Mouse (Mus musculus) MEL (cell line): ENCODE measurements around the gene Dab2.

ENCODE experiments used
- CTCF ChIP-seq, 3 experiments: IDR thresholded peaks in 2 of 3; conservative IDR thresholded peaks in 1 of 3; 2 replicates each; pipeline ENCODE4 v1.5.1; 2011 to 2012; ENCODE audit warnings: low read length in 3 of 3, low read depth in 2 of 3, mild to moderate bottlenecking in 2 of 3, improper control_type of control experiment in 1 of 3, inconsistent platforms in 1 of 3, mixed read lengths in 1 of 3, moderate library complexity in 1 of 3; ENCODE audit not compliant: control insufficient read depth in 1 of 3, insufficient read depth in 1 of 3, poor library complexity in 1 of 3, severe bottlenecking in 1 of 3
- E2F4 ChIP-seq: IDR thresholded peaks from 2 replicates; pipeline ENCODE4 v1.6.1; 2011; ENCODE audit warnings: low read depth, low read length, improper control_type of control experiment, borderline replicate concordance
- POLR2A ChIP-seq, 2 experiments: IDR thresholded peaks; 2 replicates each; pipeline ENCODE4 v1.6.1; 2011 to 2012; ENCODE audit warnings: low read length in 2 of 2, mild to moderate bottlenecking in 2 of 2, control low read depth in 1 of 2, improper control_type of control experiment in 1 of 2, low read depth in 1 of 2, moderate library complexity in 1 of 2; ENCODE audit not compliant: control insufficient read depth in 1 of 2, insufficient read depth in 1 of 2, poor library complexity in 1 of 2
- ZNF384 ChIP-seq: IDR thresholded peaks from 2 replicates; pipeline ENCODE4 v1.6.1; 2012; ENCODE audit warnings: low read depth, mild to moderate bottlenecking, inconsistent platforms, low read length, improper control_type of control experiment

DNA sequence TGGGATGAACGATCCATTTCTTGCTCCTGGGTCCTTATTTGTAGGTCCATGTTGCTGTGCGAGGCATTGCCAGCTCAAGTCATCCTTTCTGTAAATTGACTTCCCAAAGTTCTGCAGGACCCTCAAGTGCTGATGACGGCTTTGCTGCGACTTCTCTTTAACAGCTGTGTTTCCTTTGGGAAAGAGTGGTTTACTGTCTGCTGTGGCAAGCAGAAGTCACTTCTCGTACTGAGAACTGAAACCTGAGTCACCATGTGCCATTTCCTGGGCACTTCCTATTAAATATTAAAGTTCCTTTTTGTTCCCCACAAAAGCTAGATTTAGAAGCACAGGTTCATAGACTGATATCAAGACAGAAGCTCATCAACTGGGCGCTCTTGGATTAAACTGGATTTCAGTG is 41.8 kb downstream of the Dab2 start:
- TF ChIP-seq CTCF (IDR thresholded peaks at IDR 0.05 in 2 of 3, conservative IDR thresholded peaks at IDR 0.05 in 1 of 3; ENCODE audit: control insufficient read depth in 1 of 3, insufficient read depth in 1 of 3, low read depth in 2 of 3, low read length in 3 of 3, poor library complexity in 1 of 3, severe bottlenecking in 1 of 3) (no peak), POLR2A (IDR thresholded peaks at IDR 0.05; ENCODE audit: control insufficient read depth in 1 of 2, insufficient read depth in 1 of 2, low read depth in 1 of 2, low read length in 2 of 2, poor library complexity in 1 of 2) (no peak), E2F4 (no peak), ZNF384 (no peak)
